Mouse (Mus musculus) neutrophil, adult 5-6 weeks (primary cell): ENCODE measurements around the gene Cog7. TPM values are rescaled to one million over a fixed set of nuclear protein-coding genes. Genes with fewer than 3 reads are reported as not detected.

Source experiments
- ATAC-seq: fragments of 151-379, 151-347 bp; 2 replicates; pipeline ENCODE4 v1.8.0; 2017; ENCODE audit warnings: mild to moderate bottlenecking, moderate TSS enrichment; ENCODE audit not compliant: insufficient number of reproducible peaks, poor library complexity, low FRiP score, severe bottlenecking; ENCODE audit errors: extremely low read depth
- total RNA-seq: library from RNA; stranded (forward); fragments of 200-1000 nt; gene quantifications from 2 replicates; pipeline ENCODE4 v1.2.3, GENCODE M21; 2017

Gene Cog7
- total RNA-seq, 1 experiment from 2014 or later, result 9.5 TPM

DNA sequence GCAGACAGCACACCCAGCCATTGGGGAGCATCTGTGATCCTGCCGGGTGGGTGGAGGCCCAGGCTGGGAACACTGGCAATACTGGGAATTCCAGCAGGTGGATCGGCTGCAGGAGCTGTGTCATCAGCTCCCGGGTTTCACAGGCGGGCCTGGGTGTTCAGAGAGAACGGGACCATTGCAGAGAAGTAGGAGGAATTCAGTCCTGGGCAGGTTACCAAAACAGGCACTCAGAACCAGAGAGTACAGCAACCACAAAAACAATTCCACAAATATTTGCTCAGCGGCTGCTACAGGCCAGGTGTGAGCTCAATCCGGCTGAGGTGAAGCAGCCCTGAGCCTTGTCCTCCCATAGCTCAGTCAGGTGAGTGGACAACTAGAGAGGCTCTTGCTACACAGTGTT is 144.7 kb downstream of the Cog7 start:
- no peak for ATAC-seq

DNA sequence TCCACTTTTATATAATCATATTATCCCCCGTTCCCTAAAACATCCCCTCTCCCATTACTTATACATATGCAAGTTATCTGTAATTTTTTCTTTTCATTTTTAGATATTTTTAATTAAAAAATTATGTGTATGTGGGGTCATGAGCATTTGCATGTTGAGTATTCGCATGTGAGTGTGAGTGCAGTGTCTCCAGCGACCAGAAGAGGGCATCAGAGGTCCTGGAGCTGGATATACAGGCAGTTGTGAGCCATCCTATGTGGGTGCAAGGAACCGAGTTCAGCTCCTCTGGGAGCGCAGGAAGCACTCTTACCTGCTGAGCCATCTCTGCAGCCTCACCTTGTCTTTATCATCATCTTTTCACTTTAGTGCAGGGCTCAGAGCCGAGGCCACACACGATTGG is 146.1 kb downstream of the Cog7 start:
- ATAC-seq, result no peak

Other genes starting within 250 kb of the Cog7 start
- gene Scnn1g, start 247.2 kb downstream of the Cog7 start, total RNA-seq, result not detected in 2 replicates
- gene Scnn1b, start 116.7 kb downstream of the Cog7 start, total RNA-seq, result not detected in 2 replicates
- 87.7 and 100 TPM in 2 replicates for gene Gga2, start 39.5 kb upstream of the Cog7 start, total RNA-seq
- 24.6 and 24.9 TPM in 2 replicates for gene Ubfd1, start 85.5 kb upstream of the Cog7 start, total RNA-seq
- 6.6 and 7.4 TPM in 2 replicates for gene Ears2, start 85.6 kb upstream of the Cog7 start, total RNA-seq
- gene Ndufab1, start 120.2 kb upstream of the Cog7 start, total RNA-seq, result 32.8 and 34.1 TPM in 2 replicates
- gene Palb2, start 151.3 kb upstream of the Cog7 start, total RNA-seq, result 6.2 and 7.1 TPM in 2 replicates
- 83.0 and 88.3 TPM in 2 replicates for gene Dctn5, start 151.3 kb upstream of the Cog7 start, total RNA-seq
- 0.49 and 0.81 TPM in 2 replicates for gene Plk1, start 177.7 kb upstream of the Cog7 start, total RNA-seq
- gene Ern2, start 204.5 kb upstream of the Cog7 start, total RNA-seq, result not detected in 2 replicates
- not detected in 2 replicates for gene Chp2, start 237.8 kb upstream of the Cog7 start, total RNA-seq